Mouse (Mus musculus) megakaryocyte progenitor cell, adult 5-6 weeks (primary cell): ENCODE data around the gene Gm4791. TPM values are rescaled to one million over a fixed set of nuclear protein-coding genes. Genes with fewer than 3 reads are reported as not detected.

ENCODE experiments used
- ATAC-seq: replicated peaks from 2 replicates; pipeline ENCODE4 v1.8.0; 2016; ENCODE audit warnings: mild to moderate bottlenecking, moderate TSS enrichment, inconsistent platforms; ENCODE audit not compliant: poor library complexity
- total RNA-seq, 2 experiments: library from RNA; stranded (forward) in 1 of 2; stranded (reverse) in 1 of 2; fragments of 157-497, 149-512 nt in 1 of 2; fragments of 200-1000 nt in 1 of 2; gene quantifications; 2 replicates each; pipeline versions ENCODE4 v1.2.3 to v1.2.4; 2015 to 2017

Gene Gm4791
- total RNA-seq (2015), result not detected in 2 replicates
- not detected in 2 replicates for total RNA-seq (2017)

DNA sequence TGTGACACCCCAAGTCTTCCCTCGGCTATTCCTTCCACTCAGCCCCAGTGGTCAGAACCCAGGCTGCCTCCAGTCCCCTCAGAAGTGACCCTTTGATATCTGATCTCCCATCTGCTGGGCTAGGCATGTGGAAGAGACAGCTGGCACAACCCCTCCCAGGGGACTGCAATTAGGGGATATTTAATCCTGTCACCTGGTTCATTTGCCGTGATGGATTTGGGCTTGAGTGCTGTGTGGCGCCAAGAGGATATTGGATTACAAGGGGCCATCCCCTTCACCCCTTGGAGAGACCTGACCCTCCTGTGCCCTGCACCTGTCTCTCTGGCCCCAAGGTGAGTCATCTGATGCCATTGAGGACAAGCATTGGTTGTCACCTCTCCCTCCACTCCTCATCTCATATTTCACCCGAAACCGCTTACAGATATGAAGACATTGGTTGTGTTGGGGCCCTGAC lies at the start of gene Gm4791:
Gene Gm4791, plus strand, starts transcription at position 404 of the 454 bp plus-strand sequence.
- ATAC-seq, result no peak

DNA sequence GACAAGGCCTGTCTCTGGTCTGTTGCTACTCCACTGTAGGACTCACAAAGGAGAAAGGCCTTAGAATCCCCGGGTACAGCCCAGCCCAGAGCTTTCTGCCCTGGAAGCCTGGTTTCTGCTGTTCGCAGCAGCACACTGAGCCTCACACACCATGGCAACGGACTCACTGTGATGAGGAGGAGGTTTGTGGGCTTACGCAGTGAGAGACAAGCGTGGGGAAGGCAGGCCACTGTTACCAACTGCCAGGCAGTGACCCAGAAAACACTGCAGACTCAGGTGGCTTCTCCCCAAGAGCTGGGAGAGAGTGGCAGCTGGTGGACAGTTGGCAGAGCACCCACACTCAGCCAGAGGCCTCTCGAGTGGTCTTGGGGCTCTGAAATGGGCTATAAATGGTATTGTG lies 42.3 kb upstream of the Gm4791 start:
- ATAC-seq, result no peak

DNA sequence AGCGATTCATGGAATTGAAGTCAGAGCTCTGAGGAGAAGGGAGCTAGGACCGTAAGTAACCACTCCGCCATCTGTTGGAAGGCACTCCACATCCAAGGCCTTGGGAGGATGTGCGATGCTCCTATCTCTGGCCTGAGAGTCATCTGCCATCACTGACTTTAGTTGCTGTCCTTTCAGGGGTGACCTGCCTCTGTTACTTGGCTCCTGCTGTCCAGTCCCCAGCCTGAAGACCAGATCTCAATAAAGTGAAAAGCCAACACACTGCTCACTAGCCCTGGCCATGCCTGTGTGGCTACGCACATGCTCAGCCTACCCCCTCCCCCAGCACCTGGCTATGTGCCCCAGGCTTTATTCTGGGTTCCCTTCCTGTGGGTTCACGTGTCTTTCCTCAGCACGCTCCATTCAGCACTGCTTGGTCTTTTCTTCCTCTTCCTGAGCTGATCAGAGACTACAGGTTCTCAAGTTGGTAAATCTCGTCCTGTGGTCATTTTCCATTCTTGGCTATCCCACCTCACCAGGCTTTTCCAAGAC lies 41.1 kb upstream of the Gm4791 start:
- no peak for ATAC-seq

DNA sequence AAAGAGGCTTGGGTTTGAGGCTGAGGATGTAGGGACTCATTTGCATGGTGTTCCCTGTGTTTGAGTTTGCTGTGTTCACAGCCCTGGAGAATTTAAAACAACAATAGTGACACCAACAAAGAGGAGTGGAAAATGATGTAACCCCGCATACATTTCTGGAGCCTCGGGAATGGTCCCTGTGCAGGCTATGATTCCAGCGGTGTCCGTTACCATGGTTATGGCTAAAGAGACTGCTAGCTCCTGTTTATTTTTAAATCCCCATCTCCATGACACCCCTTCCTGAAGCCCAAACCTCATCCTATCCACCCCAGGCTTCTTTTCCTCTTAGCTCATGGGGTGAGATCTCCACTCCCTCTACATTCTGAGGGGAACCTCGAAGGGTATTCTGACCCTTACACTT lies 32.5 kb upstream of the Gm4791 start:
- no peak for ATAC-seq

DNA sequence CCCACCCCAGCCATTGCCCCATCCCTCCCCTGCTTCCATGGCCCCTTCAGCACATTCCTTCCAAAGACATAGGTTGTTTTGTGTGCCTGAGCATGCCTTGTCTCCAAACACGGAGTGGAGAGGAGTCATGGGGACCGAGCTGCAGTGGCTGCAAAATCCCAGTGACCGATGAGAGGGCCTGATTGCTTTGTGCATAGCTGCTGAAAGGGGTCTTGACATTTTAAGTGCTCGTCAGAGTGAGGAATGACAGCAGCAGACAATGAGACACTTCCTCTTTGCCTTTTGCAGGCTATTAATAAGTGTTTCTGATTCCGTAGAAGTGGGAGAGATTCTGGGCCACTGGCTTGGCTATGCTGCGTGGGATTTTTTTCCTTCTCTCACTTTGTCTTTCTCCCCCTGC lies 29.6 kb upstream of the Gm4791 start:
- ATAC-seq, result no peak

DNA sequence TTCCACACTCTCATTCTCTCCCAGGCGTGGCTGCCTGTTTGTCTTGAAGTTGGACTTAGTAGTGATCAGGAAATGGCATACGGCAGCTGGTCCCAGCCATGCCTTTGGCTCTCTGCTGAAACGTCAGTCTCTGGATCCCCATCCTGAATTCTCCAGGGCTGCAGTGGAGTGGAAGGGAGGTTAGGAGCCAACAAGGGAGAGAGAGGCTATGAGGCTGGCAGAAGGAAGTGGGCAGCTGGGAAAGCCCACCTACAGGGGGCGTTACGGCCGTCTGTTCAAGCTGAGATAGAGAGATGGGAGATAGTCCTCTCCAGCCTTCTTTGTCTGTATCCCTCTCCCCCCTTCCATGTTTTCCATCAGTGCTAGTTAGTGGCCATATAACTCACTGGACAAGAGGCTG lies 29.1 kb upstream of the Gm4791 start:
- no peak for ATAC-seq

DNA sequence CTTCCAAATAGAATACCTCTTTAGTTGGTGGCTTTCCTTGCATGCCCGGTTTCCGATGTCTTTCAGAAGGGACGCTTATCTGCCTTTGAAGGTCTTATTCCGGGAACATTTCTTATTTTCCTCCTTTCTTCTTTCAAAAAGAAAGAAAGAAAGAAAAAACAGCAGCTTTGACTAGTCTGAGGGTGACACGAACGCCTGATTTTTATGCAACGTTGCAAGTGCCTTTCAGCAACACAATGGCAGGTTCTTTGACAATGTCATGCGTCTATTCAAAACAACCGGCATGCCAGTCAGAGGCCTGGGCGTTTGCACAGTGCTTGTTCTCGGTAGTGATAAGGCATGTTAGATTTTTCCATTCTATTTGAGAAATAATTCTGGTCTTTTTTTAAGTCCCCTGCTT lies 19.7 kb upstream of the Gm4791 start:
- no peak for ATAC-seq

DNA sequence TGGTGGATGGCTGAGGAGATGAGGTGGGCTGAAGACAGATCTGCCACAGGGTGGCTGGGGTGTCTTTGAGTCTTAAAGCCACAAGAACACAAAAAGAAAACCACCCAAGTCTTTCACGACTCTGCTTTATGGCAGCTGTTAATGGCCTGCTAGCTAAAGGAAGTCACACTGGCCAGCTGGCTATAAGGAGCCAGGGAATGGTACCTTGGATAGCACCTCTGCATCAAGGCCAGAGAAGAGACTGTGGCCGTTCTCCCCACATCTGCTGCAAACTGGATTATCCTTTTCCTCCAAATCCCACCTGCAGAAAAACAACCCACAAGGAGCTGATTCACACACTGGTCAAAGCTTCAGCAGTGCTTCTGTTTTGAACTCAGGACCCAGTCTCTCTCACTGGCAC lies 18.4 kb upstream of the Gm4791 start:
- ATAC-seq, result no peak

DNA sequence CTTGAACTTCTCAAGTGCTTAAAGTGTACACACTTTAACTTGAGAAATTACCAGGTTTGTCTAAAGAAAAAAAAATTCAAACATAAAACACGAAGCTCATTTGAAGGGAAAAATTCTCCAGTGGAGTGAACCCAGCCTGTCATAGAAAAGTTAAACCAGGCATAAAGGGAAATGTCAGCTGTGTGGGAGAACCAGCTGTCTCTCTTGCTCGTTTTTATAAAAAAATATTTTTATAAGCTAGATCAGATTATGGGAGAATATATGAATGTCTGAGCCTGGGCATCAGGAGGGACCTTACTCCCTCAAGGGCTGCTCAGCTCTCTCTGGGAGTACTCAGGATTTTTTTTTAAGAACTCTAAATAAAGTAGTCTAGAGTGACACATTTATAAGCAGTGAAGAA lies 15.1 kb upstream of the Gm4791 start:
- no peak for ATAC-seq

DNA sequence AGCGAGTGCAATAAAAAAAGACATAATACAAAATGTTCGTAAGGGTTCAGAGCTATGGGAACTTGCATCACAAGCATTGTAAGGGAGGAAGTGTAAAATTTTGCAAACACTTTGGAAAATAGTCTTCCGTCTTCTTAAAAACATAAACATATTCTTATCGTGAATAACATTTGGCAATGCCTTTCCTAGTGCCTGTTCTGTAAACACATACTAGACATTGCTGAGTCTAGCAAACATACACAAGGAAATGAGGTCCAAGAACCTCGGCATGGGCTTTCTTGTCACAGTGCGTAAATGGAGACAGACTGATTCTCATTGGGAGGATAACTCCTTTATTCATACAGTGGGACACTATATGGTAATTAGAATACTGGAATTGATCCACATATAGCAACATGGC lies 43.0 kb downstream of the Gm4791 start:
- ATAC-seq, result no peak
